Mouse (Mus musculus) myocyte (in vitro differentiated cells): ENCODE data around the gene Camk1g. TPM values are rescaled to one million over a fixed set of nuclear protein-coding genes. Genes with fewer than 3 reads are reported as not detected.

ENCODE experiments used
- H3K27me3 ChIP-seq: one replicate; pipeline ENCODE4 v1.6.1; 2011; ENCODE audit not compliant: control insufficient read depth, insufficient read depth, insufficient read length
- H3K36me3 ChIP-seq: one replicate; pipeline ENCODE4 v1.6.1; 2011; ENCODE audit not compliant: control insufficient read depth, insufficient read depth
- H3K4me2 ChIP-seq: one replicate; pipeline ENCODE4 v1.6.1; 2011; ENCODE audit warnings: low read depth, control low read depth
- H3K4me3 ChIP-seq: one replicate; pipeline ENCODE4 v1.5.1; 2011; ENCODE audit warnings: mild to moderate bottlenecking, control low read depth, moderate library complexity
- H3K79me2 ChIP-seq: one replicate; pipeline ENCODE4 v1.6.1; 2011; ENCODE audit not compliant: control insufficient read depth, insufficient read depth
- H3ac ChIP-seq: one replicate; pipeline ENCODE4 v1.6.1; 2011; ENCODE audit not compliant: control insufficient read depth, insufficient read length
- CEBPB ChIP-seq: IDR thresholded peaks from 2 replicates; pipeline ENCODE4 v1.6.1; 2011; ENCODE audit warnings: mild to moderate bottlenecking, moderate library complexity; ENCODE audit not compliant: poor library complexity, insufficient read depth, severe bottlenecking
- E2F4 ChIP-seq: IDR thresholded peaks from one replicate; pipeline ENCODE4 v1.6.1; 2011; ENCODE audit warnings: mild to moderate bottlenecking, control low read depth, moderate library complexity; ENCODE audit not compliant: insufficient read depth
- MAX ChIP-seq: IDR thresholded peaks from one replicate; pipeline ENCODE4 v1.6.1; 2011; ENCODE audit warnings: low read depth, mild to moderate bottlenecking, control low read depth
- MYOD1 ChIP-seq, 3 experiments: IDR thresholded peaks; one replicate each; pipeline ENCODE4 v1.6.1; 2011; ENCODE audit warnings: control low read depth in 2 of 3, low read depth in 2 of 3, mild to moderate bottlenecking in 2 of 3, moderate library complexity in 1 of 3; ENCODE audit not compliant: insufficient read length in 2 of 3, control insufficient read depth in 1 of 3
- MYOG ChIP-seq, 3 experiments: IDR thresholded peaks; one replicate each; pipeline ENCODE4 v1.6.1; 2011; ENCODE audit warnings: control low read depth in 2 of 3, low read depth in 2 of 3, mild to moderate bottlenecking in 2 of 3; ENCODE audit not compliant: insufficient read length in 2 of 3, control insufficient read depth in 1 of 3, insufficient read depth in 1 of 3
- POLR2A ChIP-seq: IDR thresholded peaks from one replicate; pipeline ENCODE4 v1.6.1; 2011; ENCODE audit warnings: low read depth, mild to moderate bottlenecking, control low read depth, moderate library complexity; ENCODE audit not compliant: insufficient read length
- POLR2AphosphoS2 ChIP-seq: IDR thresholded peaks from one replicate; pipeline ENCODE4 v1.6.1; 2011; ENCODE audit warnings: low read depth, control low read depth; ENCODE audit not compliant: insufficient read length
- REST ChIP-seq: IDR thresholded peaks from one replicate; pipeline ENCODE4 v1.6.1; 2011; ENCODE audit warnings: mild to moderate bottlenecking, control low read depth, moderate library complexity; ENCODE audit not compliant: insufficient read depth, insufficient read length
- SRF ChIP-seq: IDR thresholded peaks from one replicate; pipeline ENCODE4 v1.6.1; 2011; ENCODE audit warnings: low read depth; ENCODE audit not compliant: control insufficient read depth, insufficient read length
- TCF12 ChIP-seq: IDR thresholded peaks from one replicate; pipeline ENCODE4 v1.6.1; 2011; ENCODE audit warnings: mild to moderate bottlenecking, control low read depth; ENCODE audit not compliant: poor library complexity, insufficient read depth, severe bottlenecking
- TCF3 ChIP-seq: IDR thresholded peaks from one replicate; pipeline ENCODE4 v1.6.1; 2011; ENCODE audit warnings: low read depth, control low read depth; ENCODE audit not compliant: insufficient read length
- USF1 ChIP-seq: IDR thresholded peaks from one replicate; pipeline ENCODE4 v1.6.1; 2011; ENCODE audit warnings: low read depth, mild to moderate bottlenecking, control low read depth, moderate library complexity
- polyA plus RNA-seq: library from polyadenylated mRNA; unstranded; fragments of >200 nt; fragmentation: generic; extraction: Trizol; gene quantifications from one replicate; pipeline ENCODE4 v1.2.1, GENCODE M21; 2012; ENCODE audit warnings: missing spikeins

Gene Camk1g
- polyA plus RNA-seq, 1 experiment, result 4.1 TPM

GRCm38 (mm10) chr1:193330626-193331025 is 39.5 kb downstream of the Camk1g start:
- no peak for TF ChIP-seq E2F4
- TF ChIP-seq MYOD1 (IDR thresholded peaks at IDR 0.05; ENCODE audit: control insufficient read depth in 1 of 3, insufficient read length in 2 of 3, low read depth in 2 of 3), result no peak
- no peak for TF ChIP-seq POLR2AphosphoS2
- no peak for TF ChIP-seq TCF12
- TF ChIP-seq TCF3, result no peak
- no peak for TF ChIP-seq REST
- TF ChIP-seq CEBPB, result no peak
- TF ChIP-seq USF1, result no peak
- no peak for TF ChIP-seq MYOG (IDR thresholded peaks at IDR 0.05; ENCODE audit: control insufficient read depth in 1 of 3, insufficient read depth in 1 of 3, insufficient read length in 2 of 3, low read depth in 2 of 3)
- TF ChIP-seq MAX, result no peak
- no peak for TF ChIP-seq SRF
- TF ChIP-seq POLR2A, result no peak
- no peaks in the 10 kb centered on the region for H3K79me2 ChIP-seq
- no peaks in the 10 kb centered on the region for H3K36me3 ChIP-seq
- no peaks in the 10 kb centered on the region for H3K27me3 ChIP-seq
- H3K4me2 ChIP-seq, result no peak overlapping the region
- H3K4me3 ChIP-seq, result no peak overlapping the region
- peak overlapping the region; percentile 16 for H3ac ChIP-seq

GRCm38 (mm10) chr1:193330172-193330571 is 39.9 kb downstream of the Camk1g start:
- Histone ChIP-seq H3K4me2 (no peak overlapping the region), H3ac (peak overlapping the region; percentile 16), H3K36me3 (no peaks in the 10 kb centered on the region), H3K27me3 (no peaks in the 10 kb centered on the region), H3K79me2 (no peaks in the 10 kb centered on the region), H3K4me3 (no peak overlapping the region)
- no peak for TF ChIP-seq REST
- no peak for TF ChIP-seq CEBPB
- peak in 2 of 3 experiments; percentile 12 to 14 for TF ChIP-seq MYOG (IDR thresholded peaks at IDR 0.05; ENCODE audit: control insufficient read depth in 1 of 3, insufficient read depth in 1 of 3, insufficient read length in 2 of 3, low read depth in 2 of 3)
- TF ChIP-seq MYOD1 (IDR thresholded peaks at IDR 0.05; ENCODE audit: control insufficient read depth in 1 of 3, insufficient read length in 2 of 3, low read depth in 2 of 3), result peak in 2 of 3 experiments; percentile 36 to 73

- Histone ChIP-seq H3K27me3 (no peaks in the 10 kb centered on the region), H3K4me2 (no peak overlapping the region), H3K79me2 (no peaks in the 10 kb centered on the region), H3K36me3 (no peaks in the 10 kb centered on the region), H3K4me3 (no peak overlapping the region), H3ac (peak overlapping the region; percentile 16)
- TF ChIP-seq E2F4 (no peak), MYOD1 (IDR thresholded peaks at IDR 0.05; ENCODE audit: control insufficient read depth in 1 of 3, insufficient read length in 2 of 3, low read depth in 2 of 3) (no peak), MYOG (IDR thresholded peaks at IDR 0.05; ENCODE audit: control insufficient read depth in 1 of 3, insufficient read depth in 1 of 3, insufficient read length in 2 of 3, low read depth in 2 of 3) (no peak)
Observed at GRCm38 (mm10) chr1:193329557-193329956, 40.5 kb downstream of the Camk1g start.

GRCm38 (mm10) chr1:193327686-193328085 is 42.4 kb downstream of the Camk1g start:
- Histone ChIP-seq H3K79me2 (no peaks in the 10 kb centered on the region), H3K4me2 (no peak overlapping the region), H3K4me3 (no peak overlapping the region), H3K27me3 (no peaks in the 10 kb centered on the region), H3K36me3 (no peaks in the 10 kb centered on the region), H3ac (no peak overlapping the region)
- TF ChIP-seq TCF3 (no peak), POLR2AphosphoS2 (no peak), E2F4 (no peak), TCF12 (no peak), REST (no peak), CEBPB (no peak), MAX (no peak), MYOG (IDR thresholded peaks at IDR 0.05; ENCODE audit: control insufficient read depth in 1 of 3, insufficient read depth in 1 of 3, insufficient read length in 2 of 3, low read depth in 2 of 3) (no peak), USF1 (no peak), POLR2A (no peak), MYOD1 (IDR thresholded peaks at IDR 0.05; ENCODE audit: control insufficient read depth in 1 of 3, insufficient read length in 2 of 3, low read depth in 2 of 3) (no peak), SRF (no peak)

GRCm38 (mm10) chr1:193327216-193327615 is 42.9 kb downstream of the Camk1g start:
- Histone ChIP-seq H3K27me3 (no peaks in the 10 kb centered on the region), H3K36me3 (no peaks in the 10 kb centered on the region), H3K4me3 (no peak overlapping the region), H3ac (no peak overlapping the region), H3K79me2 (no peaks in the 10 kb centered on the region), H3K4me2 (no peak overlapping the region)
- no peak for TF ChIP-seq SRF

GRCm38 (mm10) chr1:193326456-193327145 is 43.5 kb downstream of the Camk1g start:
- no peaks in the 10 kb centered on the region for H3K79me2 ChIP-seq

More at GRCm38 (mm10) chr1:193326456-193327145, 43.5 kb downstream of the Camk1g start:
- no peak overlapping the region for H3K4me3 ChIP-seq
- no peak overlapping the region for H3K4me2 ChIP-seq
- no peaks in the 10 kb centered on the region for H3K27me3 ChIP-seq
- no peak overlapping the region for H3ac ChIP-seq
- no peaks in the 10 kb centered on the region for H3K36me3 ChIP-seq
- TF ChIP-seq SRF, result no peak
- no peak for TF ChIP-seq TCF12
- TF ChIP-seq MYOD1 (IDR thresholded peaks at IDR 0.05; ENCODE audit: control insufficient read depth in 1 of 3, insufficient read length in 2 of 3, low read depth in 2 of 3), result no peak
- no peak for TF ChIP-seq MYOG (IDR thresholded peaks at IDR 0.05; ENCODE audit: control insufficient read depth in 1 of 3, insufficient read depth in 1 of 3, insufficient read length in 2 of 3, low read depth in 2 of 3)
- TF ChIP-seq MAX, result no peak
- TF ChIP-seq TCF3, result no peak
- no peak for TF ChIP-seq POLR2A
- no peak for TF ChIP-seq POLR2AphosphoS2
- no peak for TF ChIP-seq REST
- no peak for TF ChIP-seq CEBPB
- TF ChIP-seq USF1, result no peak
- TF ChIP-seq E2F4, result no peak
